Mouse (Mus musculus) embryonic facial prominence, embryonic 11.5 days (tissue): Measurements from ENCODE around the gene Cope. TPM values are rescaled to one million over a fixed set of nuclear protein-coding genes. Genes with fewer than 3 reads are reported as not detected.

Experiments used
- ATAC-seq: fragments of 200-750 bp; cut with Nextera tagmentation; replicated peaks from 2 replicates; pipeline ENCODE4 v1.8.0; 2017; ENCODE audit warnings: low read depth; ENCODE audit not compliant: insufficient number of reproducible peaks, low FRiP score, low TSS enrichment
- DNase-seq: peaks from one replicate; pipeline ENCODE4 v3.0.0-alpha.2; 2015; ENCODE audit warnings: low spot score
- H3K27ac ChIP-seq: fragments of 300-500 bp; sonication (generic); replicated peaks from 2 replicates; pipeline ENCODE4 v1.5.1; 2014; ENCODE audit warnings: mild to moderate bottlenecking, low read depth, low read length, control low read depth
- H3K27me3 ChIP-seq: fragments of 300-500 bp; sonication (generic); 2 replicates; pipeline ENCODE4 v1.6.1; 2014; ENCODE audit warnings: mild to moderate bottlenecking, low read length, moderate library complexity, mixed read lengths; ENCODE audit not compliant: control insufficient read depth, insufficient read depth
- H3K36me3 ChIP-seq: fragments of 300-500 bp; sonication (generic); replicated peaks from 2 replicates; pipeline ENCODE4 v1.6.1; 2014; ENCODE audit warnings: low read depth, mild to moderate bottlenecking, low read length, moderate library complexity, mixed read lengths; ENCODE audit not compliant: control insufficient read depth, insufficient read depth
- H3K4me1 ChIP-seq: fragments of 300-500 bp; sonication (generic); 2 replicates; pipeline ENCODE4 v1.6.1; 2014; ENCODE audit warnings: low read length, mixed read lengths; ENCODE audit not compliant: control insufficient read depth, insufficient read depth
- H3K4me2 ChIP-seq: fragments of 300-500 bp; sonication (generic); 2 replicates; pipeline ENCODE4 v1.6.1; 2014; ENCODE audit warnings: low read depth, mild to moderate bottlenecking, control low read depth, low read length, moderate library complexity
- H3K4me3 ChIP-seq: fragments of 300-500 bp; sonication (generic); 2 replicates; pipeline ENCODE4 v1.5.1; 2014; ENCODE audit warnings: low read depth, low read length, control low read depth
- H3K9ac ChIP-seq: fragments of 300-500 bp; sonication (generic); replicated peaks from 2 replicates; pipeline ENCODE4 v1.6.1; 2014; ENCODE audit warnings: mild to moderate bottlenecking, control low read depth, low read length
- H3K9me3 ChIP-seq: fragments of 300-500 bp; sonication (generic); replicated peaks from 2 replicates; pipeline ENCODE4 v1.6.1; 2016; ENCODE audit warnings: mild to moderate bottlenecking, low read length, inconsistent platforms, mixed read lengths; ENCODE audit not compliant: control insufficient read depth
- WGBS: fragments of 180-500 bp; shearing (Covaris S2); extraction: QIAGEN DNeasy Blood & Tissue Kit; methylation state at CpG from one replicate; pipeline ENCODE4 v1.1.7; 2014; 5-methylcytosine and 5-hydroxymethylcytosine counted together
- polyA plus RNA-seq: library from polyadenylated mRNA; unstranded; fragments of >200 nt; fragmentation: Nextera tagmentation; extraction: Ambion mirVana; gene quantifications from 2 replicates; pipeline ENCODE4 v1.2.1, GENCODE M21; 2014

The Cope gene
- polyA plus RNA-seq, 1 experiment from 2014 or later: 220 TPM

DNA sequence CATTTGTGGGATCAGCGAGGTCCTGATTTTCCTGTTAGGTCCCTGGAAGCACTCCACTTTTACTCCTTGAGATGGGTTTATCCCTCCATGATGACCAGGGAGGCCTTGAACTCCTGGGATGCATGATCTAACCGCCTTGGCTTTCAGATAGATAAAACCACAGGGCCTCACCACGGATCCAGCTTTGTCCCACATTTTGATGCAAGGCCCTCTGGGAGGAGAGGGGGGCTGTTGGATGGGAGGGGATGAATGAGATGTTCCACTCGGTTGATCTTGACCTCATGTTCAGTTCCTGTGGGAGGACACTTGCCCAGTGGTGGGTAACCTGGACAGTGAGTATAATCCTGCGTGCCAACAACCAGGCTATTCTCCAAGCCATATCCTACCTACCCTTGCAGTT lies 17.9 kb upstream of the Cope start:
- ATAC-seq (no peak), DNase-seq (no peak)
- H3K4me3 ChIP-seq: peak overlapping the region; percentile 84
- peaks cover 29% of the 10 kb centered on the region for H3K36me3 ChIP-seq
- H3K27ac ChIP-seq: no peak overlapping the region
- whole genome bisulfite sequencing: 83% methylated on average over 5 of the region's 5 CpGs
- no peaks in the 10 kb centered on the region for H3K4me1 ChIP-seq
- H3K4me2 ChIP-seq: peak overlapping the region; percentile 19
- H3K9me3 ChIP-seq: no peaks in the 10 kb centered on the region
- H3K9ac ChIP-seq: no peak overlapping the region
- H3K27me3 ChIP-seq: no peaks in the 10 kb centered on the region

DNA sequence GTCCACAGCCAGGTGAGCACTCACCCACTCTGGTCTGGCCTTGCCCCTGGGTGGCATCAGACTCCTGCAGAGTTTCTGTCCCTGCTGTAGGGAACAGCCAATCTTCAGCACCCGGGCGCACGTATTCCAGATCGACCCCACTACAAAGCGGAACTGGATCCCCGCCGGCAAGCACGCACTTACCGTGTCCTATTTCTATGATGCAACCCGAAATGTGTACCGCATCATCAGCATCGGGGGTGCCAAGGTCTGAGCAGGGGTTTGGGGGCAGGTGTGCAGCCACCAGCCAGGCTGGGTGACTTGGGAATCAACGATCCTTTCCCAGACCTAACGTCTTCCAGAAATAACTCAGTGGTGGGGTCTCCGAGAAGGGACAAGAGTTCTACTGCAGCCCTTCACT lies 17.0 kb upstream of the Cope start:
- DNase-seq (no peak), ATAC-seq (no peak)
- no peak overlapping the region for H3K27ac ChIP-seq
- H3K27me3 ChIP-seq: no peaks in the 10 kb centered on the region
- H3K36me3 ChIP-seq: peaks cover 33% of the 10 kb centered on the region
- H3K4me1 ChIP-seq: no peaks in the 10 kb centered on the region
- no peak overlapping the region for H3K4me2 ChIP-seq
- 97% methylated on average over 15 of the region's 15 CpGs for WGBS
- no peak overlapping the region for H3K9ac ChIP-seq
- H3K4me3 ChIP-seq: no peak overlapping the region
- H3K9me3 ChIP-seq: no peaks in the 10 kb centered on the region

DNA sequence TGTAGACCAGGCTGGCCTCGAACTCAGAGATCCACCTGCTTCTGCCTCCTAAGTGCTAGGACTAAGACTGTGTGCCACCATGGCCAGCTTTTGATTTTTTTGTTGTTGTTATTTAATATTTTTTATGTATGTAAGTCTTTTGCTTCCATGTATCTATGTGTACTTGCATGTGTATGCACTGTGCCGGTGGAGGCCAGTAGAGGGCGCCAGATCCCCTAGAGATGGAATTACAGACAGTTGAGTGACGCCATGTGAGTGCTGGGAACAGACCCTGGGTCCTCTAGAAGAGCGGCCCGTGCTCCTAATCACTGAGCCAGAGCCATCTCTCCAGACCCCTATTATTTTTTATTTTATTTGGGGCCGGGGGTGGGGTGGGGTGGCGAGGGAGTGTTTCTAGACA lies 15.6 kb upstream of the Cope start:
- no peak for DNase-seq
- Histone ChIP-seq H3K9me3 (no peaks in the 10 kb centered on the region), H3K27me3 (no peaks in the 10 kb centered on the region), H3K9ac (no peak overlapping the region), H3K4me1 (no peaks in the 10 kb centered on the region), H3K27ac (no peak overlapping the region), H3K4me2 (no peak overlapping the region), H3K36me3 (peaks cover 38% of the 10 kb centered on the region), H3K4me3 (no peak overlapping the region)
- WGBS: 88% methylated on average over 8 of the region's 8 CpGs
- ATAC-seq: no peak

DNA sequence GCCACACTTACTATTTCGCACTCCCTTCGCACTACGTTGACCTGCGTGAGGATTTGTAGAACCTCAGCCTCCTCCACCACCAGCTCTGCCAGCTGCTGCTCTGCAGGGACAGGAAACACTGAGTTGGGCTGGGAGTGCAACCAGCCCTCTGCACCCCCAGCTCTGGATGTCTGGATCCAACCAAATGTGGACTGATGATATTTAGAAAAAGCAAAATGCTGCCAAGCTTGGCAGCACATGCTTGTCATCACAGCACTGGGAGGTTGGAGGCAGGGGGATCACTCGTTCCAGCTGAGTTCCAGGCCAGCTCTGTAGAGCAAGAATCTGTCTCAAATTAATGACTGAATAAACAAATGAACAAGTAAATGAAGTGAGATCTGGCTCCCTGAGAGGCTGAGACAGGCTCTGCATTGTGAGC lies 8.3 kb upstream of the Cope start:
- WGBS: 74% methylated on average over 5 of the region's 5 CpGs
- no peaks in the 10 kb centered on the region for H3K27me3 ChIP-seq
- no peak overlapping the region for H3K4me3 ChIP-seq
- H3K4me2 ChIP-seq: no peak overlapping the region
- no peak for ATAC-seq
- H3K9ac ChIP-seq: no peak overlapping the region
- H3K27ac ChIP-seq: no peak overlapping the region
- DNase-seq: no peak
- H3K36me3 ChIP-seq: peaks cover 33% of the 10 kb centered on the region
- H3K4me1 ChIP-seq: no peaks in the 10 kb centered on the region
- H3K9me3 ChIP-seq: no peaks in the 10 kb centered on the region

DNA sequence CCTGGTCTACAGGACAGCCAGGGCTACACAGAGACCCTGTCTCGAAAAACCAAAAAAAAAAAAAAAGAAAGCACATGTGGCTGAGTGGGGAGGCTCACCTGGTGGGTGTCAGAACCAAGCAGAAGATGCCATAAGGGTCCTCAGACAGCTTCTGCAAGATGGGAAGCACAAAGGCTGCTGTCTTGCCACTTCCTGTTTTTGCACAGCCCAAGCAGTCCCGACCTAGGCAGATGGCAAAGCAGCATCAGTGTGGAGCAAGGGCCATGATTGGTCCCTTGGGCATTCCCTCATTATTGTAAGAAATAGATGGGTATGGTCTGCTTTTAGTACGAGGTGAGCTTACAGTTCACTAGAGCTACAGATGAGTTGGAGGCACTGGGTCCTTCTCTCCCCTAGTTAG lies 1.4 kb upstream of the Cope start:
- Histone ChIP-seq H3K36me3 (peaks cover 10% of the 10 kb centered on the region), H3K9ac (no peak overlapping the region), H3K9me3 (no peaks in the 10 kb centered on the region), H3K4me2 (no peak overlapping the region), H3K27ac (no peak overlapping the region), H3K4me3 (no peak overlapping the region; the same call in 1 of the 2 replicates), H3K27me3 (no peaks in the 10 kb centered on the region), H3K4me1 (peaks cover 4% of the 10 kb centered on the region; the same call in 1 of the 2 replicates)
- WGBS: 81% methylated on average over 3 of the region's 3 CpGs
- DNase-seq (no peak), ATAC-seq (no peak)

DNA sequence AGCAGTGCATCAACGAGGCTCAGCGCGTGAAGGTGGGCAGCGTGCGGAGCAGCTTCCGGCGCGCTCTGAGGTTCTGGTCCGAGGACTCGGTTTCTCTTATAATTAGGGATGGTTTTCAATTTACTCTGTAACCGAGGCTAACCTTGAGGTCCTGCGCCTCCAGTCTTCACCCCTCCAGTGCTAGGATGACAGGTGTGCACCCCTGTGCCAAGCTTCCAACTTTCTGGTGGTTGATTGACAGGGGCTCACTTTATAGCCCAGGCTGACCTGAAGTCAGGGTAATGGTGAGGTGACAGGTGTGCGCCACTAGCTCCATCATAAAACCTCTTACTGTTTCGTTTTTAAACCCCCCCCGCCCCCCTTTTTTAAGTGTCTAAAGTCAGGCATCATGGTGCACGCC lies 583 bp downstream of the Cope start:
- Histone ChIP-seq H3K36me3 (peaks cover 7% of the 10 kb centered on the region), H3K4me3 (peak overlapping the region; percentile 81), H3K27me3 (no peaks in the 10 kb centered on the region), H3K9ac (peak overlapping the region; percentile 74), H3K4me1 (peaks cover 4% of the 10 kb centered on the region; the same call in 1 of the 2 replicates), H3K27ac (peak overlapping the region; percentile 6; the same call in 1 of the 2 replicates), H3K4me2 (peak overlapping the region; percentile 80), H3K9me3 (no peaks in the 10 kb centered on the region)
- no peak for DNase-seq
- 0 out of 2 replicates have a peak, but pooled peaks have one; percentile 29 for ATAC-seq
- 5% methylated on average over 16 of the region's 16 CpGs for WGBS

DNA sequence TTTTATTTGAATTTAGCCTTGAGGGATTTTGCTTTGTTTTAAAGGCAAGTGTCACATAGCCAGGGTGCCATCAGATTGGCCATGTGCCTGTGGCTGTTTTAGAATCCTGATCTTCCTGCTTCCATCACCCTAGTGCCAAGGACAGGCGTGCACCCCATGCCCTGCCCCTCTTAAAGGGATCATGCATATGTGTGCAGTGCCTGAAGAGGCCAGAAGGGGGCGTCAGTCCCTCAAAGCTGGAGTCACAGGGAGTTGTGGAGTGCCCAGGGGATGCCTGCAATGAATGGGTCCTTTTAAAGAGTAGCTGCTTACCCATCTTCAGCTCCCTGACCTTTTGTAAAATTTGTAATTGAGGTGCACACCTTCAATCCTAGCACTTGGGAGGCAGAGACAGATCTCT lies 7.0 kb downstream of the Cope start:
- Histone ChIP-seq H3K27ac (no peak overlapping the region), H3K9me3 (no peaks in the 10 kb centered on the region), H3K9ac (no peak overlapping the region), H3K27me3 (no peaks in the 10 kb centered on the region), H3K4me2 (no peak overlapping the region), H3K36me3 (peaks cover 7% of the 10 kb centered on the region), H3K4me3 (no peak overlapping the region), H3K4me1 (no peaks in the 10 kb centered on the region)
- peak; percentile 35 for DNase-seq
- no peak for ATAC-seq
- WGBS: 31% methylated on average over 2 of the region's 2 CpGs

DNA sequence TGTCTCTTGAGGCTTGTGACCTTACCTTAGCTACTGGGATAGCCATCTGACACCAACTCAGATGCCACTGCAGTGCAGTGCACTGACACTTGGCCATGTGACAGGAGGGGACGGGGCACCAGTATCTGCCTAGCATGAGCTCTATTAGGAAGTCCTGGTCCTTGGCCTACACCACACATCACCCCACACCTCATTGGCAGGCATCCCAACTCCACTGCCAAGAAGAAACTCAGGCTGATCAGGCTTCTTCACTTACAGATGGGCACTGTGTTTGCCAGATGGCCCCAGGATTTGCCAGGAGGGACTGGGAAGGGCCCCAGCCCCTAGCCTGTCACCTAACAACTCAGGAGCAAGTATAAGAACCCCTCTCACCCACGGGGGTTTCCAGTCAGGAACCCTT lies 11.1 kb downstream of the Cope start:
- peaks cover 7% of the 10 kb centered on the region for H3K4me1 ChIP-seq
- H3K9ac ChIP-seq: no peak overlapping the region

More for the DNA sequence above, 11.1 kb downstream of the Cope start:
- peaks cover 3% of the 10 kb centered on the region for H3K36me3 ChIP-seq
- H3K27me3 ChIP-seq: no peaks in the 10 kb centered on the region
- no peak for DNase-seq
- no peak overlapping the region for H3K27ac ChIP-seq
- H3K4me3 ChIP-seq: no peak overlapping the region
- H3K4me2 ChIP-seq: no peak overlapping the region
- no peak for ATAC-seq
- 88% methylated on average over 2 of the region's 2 CpGs for WGBS
- H3K9me3 ChIP-seq: no peaks in the 10 kb centered on the region
